Mouse (Mus musculus) cerebellum, adult 2 months (tissue): ENCODE measurements around the gene Gm6871.

Experiments
- CTCF ChIP-seq: fragments of 200-500 bp; IDR thresholded peaks from 2 replicates; pipeline ENCODE4 v1.5.1; 2011; ENCODE audit warnings: low read depth, mild to moderate bottlenecking, control low read depth, low read length, moderate library complexity, borderline replicate concordance; ENCODE audit not compliant: insufficient read depth
- POLR2A ChIP-seq: fragments of 200-500 bp; IDR thresholded peaks from 2 replicates; pipeline ENCODE4 v1.6.1; 2011; ENCODE audit warnings: low read length, control low read depth, borderline replicate concordance; ENCODE audit not compliant: insufficient read depth

GRCm38 (mm10) chr7:41512207-41512606, 61.3 kb downstream of the Gm6871 start:
- TF ChIP-seq CTCF (no peak), POLR2A (no peak)
